Mouse (Mus musculus) cerebellum, postnatal 36 days (tissue): ENCODE measurements around the gene Trmt44.

ENCODE experiments used
- DNase-seq, 2 experiments: peaks; one replicate each; pipeline ENCODE4 v3.0.0; 2021 to 2022; ENCODE audit warnings: mixed read lengths in 2 of 2

The Trmt44 gene

GRCm38 (mm10) chr5:35574653-35575599, at the start of gene Trmt44:
TSS of gene Trmt44 (minus strand) at chr5:35575070.
- peak; percentile 94 to 95 for DNase-seq

GRCm38 (mm10) chr5:35623831-35624230, 49.0 kb upstream of the Trmt44 start:
- DNase-seq: no peak

- DNase-seq: no peak
These were observed 46.2 kb upstream of the Trmt44 start for GRCm38 (mm10) chr5:35621114-35621513.

- DNase-seq: no peak
These were observed 42.1 kb upstream of the Trmt44 start for GRCm38 (mm10) chr5:35616943-35617342.

- DNase-seq: no peak
These were observed 37.9 kb upstream of the Trmt44 start for GRCm38 (mm10) chr5:35612722-35613121.

GRCm38 (mm10) chr5:35611900-35612299, 37.0 kb upstream of the Trmt44 start:
- no peak for DNase-seq

GRCm38 (mm10) chr5:35611170-35611569, 36.3 kb upstream of the Trmt44 start:
- no peak for DNase-seq

GRCm38 (mm10) chr5:35610381-35610780, 35.5 kb upstream of the Trmt44 start:
- no peak for DNase-seq

GRCm38 (mm10) chr5:35609971-35610370, 35.1 kb upstream of the Trmt44 start:
- DNase-seq: no peak

GRCm38 (mm10) chr5:35609381-35609780, 34.5 kb upstream of the Trmt44 start:
- DNase-seq: no peak

- DNase-seq: no peak
These were observed 33.7 kb upstream of the Trmt44 start for GRCm38 (mm10) chr5:35608559-35608958.

GRCm38 (mm10) chr5:35607784-35608183, 32.9 kb upstream of the Trmt44 start:
- DNase-seq: peak; percentile 16 to 38

GRCm38 (mm10) chr5:35606800-35607199, 31.9 kb upstream of the Trmt44 start:
- no peak for DNase-seq

- no peak for DNase-seq
These were observed 30.5 kb upstream of the Trmt44 start for GRCm38 (mm10) chr5:35605355-35605754.

GRCm38 (mm10) chr5:35601526-35601925, 26.7 kb upstream of the Trmt44 start:
- no peak for DNase-seq

GRCm38 (mm10) chr5:35600233-35600632, 25.4 kb upstream of the Trmt44 start:
- no peak for DNase-seq

GRCm38 (mm10) chr5:35596169-35597160, 21.6 kb upstream of the Trmt44 start:
- no peak for DNase-seq

- DNase-seq: peak; percentile 63 to 69
These were observed 20.8 kb upstream of the Trmt44 start for GRCm38 (mm10) chr5:35595706-35596105.

- no peak for DNase-seq
These were observed 19.9 kb upstream of the Trmt44 start for GRCm38 (mm10) chr5:35594768-35595167.

GRCm38 (mm10) chr5:35593272-35593671, 18.4 kb upstream of the Trmt44 start:
- DNase-seq: no peak

- DNase-seq: no peak
These were observed 18.0 kb upstream of the Trmt44 start for GRCm38 (mm10) chr5:35592824-35593223.

- DNase-seq: no peak
These were observed 17.3 kb upstream of the Trmt44 start for GRCm38 (mm10) chr5:35592081-35592736.

GRCm38 (mm10) chr5:35591497-35591896, 16.6 kb upstream of the Trmt44 start:
- DNase-seq: no peak
